Mouse (Mus musculus): Measurements from ENCODE around the gene Tmem171.

Tmem171 gene

DNA sequence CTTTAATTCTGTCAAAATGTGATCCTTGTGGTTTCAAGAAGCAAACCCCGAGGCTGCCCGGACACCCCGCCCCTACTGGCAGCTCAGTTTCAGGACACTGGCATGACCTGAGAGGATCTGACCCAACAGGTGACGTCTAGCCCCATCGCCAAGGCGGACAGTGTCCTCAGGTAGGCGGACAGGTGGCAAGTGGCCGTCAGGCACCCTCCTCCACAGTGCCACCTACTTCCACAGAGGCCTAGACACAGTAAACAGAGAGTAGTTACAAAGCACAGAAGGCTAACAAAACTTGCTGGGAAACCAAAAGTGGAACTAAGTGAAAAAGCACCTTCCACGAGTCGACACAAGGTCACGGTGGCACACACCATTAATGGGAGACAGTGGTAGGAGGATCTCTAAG, 1.3 kb downstream of the Tmem171 start:
- no peak for DNase-seq (ENCODE audit: low read depth, low spot score)

DNA sequence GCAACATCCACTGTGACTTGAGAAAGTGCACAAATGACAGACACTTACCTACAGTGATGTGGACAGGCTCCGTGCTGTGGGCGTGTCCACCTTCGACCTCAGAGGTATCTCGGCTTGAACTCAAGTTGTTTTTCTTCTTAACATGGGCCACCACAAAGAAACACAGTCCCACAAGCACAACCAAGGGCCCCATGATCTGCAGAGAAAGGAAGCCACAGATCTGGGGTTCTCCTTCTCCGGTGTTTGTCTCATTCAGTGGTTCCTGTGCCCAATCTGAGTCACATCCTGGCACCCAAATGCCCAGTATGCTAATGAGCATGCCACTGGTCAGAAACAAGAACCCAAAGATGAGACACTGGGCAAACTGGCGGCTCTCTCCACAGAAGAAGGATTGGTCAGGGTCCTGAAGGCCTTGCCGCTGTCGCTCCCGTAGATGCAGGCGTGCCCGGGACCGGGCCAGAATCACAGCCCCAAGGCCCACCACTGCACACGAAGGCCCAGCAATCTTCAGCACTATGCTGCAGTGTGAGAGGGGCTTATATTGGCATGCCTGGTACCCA, 2.6 kb downstream of the Tmem171 start:
- no peak for DNase-seq (ENCODE audit: low read depth, low spot score)

DNA sequence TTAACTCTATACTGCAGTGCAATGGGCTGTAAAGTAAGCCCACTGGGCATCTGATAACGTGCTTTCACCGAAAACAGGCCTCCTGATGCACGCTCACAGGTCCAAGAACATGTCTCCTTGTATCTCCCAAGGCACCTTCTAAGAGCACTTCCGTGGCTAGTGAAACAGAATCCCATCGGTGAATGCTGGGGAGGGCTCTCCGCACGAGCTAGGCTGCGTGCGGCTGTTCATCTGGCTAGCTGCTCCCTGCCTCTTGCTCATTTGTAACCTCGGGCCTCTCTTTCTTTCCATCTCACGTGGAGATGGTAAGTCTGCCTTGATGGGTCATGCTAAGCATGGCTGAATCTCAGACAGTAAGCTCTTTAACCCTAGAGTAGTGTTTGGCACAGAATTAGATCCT, 3.7 kb downstream of the Tmem171 start:
- DNase-seq (ENCODE audit: low read depth, low spot score): no peak

DNA sequence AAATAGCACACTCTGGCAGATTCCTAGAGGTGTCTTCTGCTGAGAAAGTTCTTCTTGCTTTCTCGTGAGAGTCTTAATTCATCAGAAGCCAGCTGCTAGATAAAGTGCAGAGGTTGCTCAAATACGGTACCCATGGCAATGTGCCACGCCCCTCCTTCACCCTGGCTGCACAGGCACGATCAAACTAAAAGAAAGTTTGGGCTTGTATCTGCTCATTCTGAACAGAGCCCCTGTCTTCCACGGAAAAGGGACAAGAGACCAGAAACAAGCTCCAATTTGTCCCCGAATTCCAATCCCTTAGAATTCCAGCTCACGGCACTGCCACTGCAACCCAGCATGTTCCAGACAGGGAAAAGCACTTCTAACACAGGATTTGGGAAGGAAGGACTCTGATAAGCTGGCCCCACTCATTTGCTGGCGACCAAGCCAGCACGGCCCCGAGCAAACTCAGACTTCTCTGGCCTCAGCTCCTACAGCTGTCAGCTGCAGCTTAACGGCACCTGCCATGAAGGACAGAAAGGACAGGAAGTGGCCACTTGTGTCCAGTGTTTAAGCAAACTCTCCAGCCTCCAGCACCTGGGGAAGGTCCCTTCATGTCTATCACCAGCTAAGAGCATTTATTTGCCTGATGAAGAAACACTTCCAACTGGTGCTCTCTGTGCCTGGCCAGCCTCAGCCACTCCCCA, 4.9 kb downstream of the Tmem171 start:
- DNase-seq (ENCODE audit: low read depth, low spot score): no peak

DNA sequence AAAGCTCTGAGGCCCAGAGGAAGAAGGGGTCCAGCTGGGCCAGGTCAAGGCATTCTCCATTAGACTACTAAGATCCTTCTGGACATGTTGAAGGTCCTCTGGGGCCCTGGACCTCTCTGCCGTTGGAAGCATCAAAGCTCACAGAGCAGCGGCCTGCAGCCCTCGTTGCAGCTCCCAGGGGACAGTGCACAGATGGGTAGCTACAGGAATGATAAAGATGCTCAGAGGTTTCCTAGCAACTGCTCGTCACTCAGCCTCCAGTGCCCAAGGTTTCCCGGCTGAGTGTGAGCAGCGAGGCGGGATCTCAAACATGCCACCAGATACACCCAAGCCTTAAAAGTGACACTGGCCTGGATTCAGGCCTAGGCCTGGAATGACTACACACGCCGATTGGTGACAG, 6.7 kb downstream of the Tmem171 start:
- DNase-seq (ENCODE audit: low read depth, low spot score): no peak

DNA sequence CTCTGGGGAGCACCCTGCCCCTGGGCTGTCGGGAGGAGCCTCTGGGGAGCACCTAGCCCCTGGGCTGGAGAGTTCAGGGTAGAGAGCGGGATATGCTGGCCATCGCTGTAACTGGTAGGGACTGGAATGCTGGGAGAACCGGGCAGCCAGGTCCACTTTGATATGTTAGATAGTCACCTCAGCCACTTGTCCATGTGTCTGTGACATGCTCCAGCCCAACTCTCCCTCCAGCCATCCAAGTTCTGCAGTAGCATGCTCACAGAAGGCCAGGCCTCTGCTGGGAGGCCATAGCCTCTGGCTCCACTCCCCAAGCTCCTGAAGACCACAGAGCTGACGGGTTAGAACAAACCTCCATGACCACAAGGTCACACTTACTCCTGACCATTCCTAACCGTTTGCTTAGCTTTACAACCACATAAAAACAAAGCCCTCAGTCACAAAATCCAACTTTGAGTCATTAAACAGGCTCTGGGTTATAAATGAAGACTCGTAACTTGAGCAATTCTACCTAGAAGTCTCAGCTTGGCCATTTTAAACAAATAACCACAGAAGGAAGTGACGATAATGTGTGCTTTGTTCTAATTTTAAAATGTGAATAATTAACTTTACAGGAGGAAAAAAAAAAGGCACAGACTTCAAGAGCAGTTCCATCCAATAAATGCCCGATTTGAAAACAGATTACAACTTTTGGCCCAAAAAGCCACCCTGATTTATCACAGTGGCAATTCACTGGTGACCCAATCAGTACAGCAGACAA, 10.3 kb downstream of the Tmem171 start:
- no peak for DNase-seq (ENCODE audit: low read depth, low spot score)

DNA sequence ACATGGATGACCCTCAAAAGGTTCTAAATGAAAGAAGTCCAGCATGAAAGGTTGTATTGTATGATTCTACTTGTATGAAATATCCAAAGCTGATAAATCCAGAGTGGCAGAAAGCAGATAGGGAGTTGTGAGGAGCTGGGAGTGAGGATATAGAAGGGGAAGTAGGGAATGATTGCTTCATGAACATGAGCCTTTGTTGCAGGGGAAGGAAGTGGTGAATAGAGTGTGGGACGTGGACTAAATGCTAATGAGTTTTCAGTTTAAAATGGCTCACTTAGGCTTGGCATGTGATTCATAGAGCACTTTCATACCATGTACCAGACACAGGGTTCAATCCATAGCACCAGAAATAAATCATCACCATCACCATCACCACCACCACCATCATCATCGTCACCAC, 11.2 kb downstream of the Tmem171 start:
- no peak for DNase-seq (ENCODE audit: low read depth, low spot score)

DNA sequence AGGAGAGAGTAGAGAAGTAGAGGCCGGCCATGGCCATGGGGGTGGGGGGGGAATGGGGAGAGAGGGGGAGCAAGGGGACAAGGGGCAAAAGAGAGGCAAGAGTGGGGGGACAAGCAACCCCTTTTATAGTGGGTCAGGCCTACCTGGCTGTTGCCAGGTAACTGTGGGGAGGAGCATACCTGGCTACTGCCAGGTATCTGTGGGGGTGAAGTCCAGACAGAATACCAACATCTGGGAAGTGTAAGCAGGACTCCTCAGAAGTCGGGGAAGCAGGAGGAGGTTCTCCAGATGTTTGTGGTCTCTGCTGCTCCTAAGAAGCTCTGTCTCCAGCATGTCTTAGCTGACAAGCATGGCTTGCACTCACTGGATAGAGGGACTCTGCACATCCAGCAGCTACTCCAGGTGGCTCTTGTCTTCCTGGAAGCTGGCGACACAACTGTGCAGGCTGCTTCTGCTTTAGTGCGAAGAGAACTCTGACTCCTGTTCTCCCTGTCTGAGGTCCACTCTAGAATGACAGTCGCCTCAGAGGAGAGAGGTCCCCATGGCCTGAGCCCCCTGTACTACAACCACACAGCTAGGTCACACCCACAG, 14.1 kb downstream of the Tmem171 start:
- no peak for DNase-seq (ENCODE audit: low read depth, low spot score)

DNA sequence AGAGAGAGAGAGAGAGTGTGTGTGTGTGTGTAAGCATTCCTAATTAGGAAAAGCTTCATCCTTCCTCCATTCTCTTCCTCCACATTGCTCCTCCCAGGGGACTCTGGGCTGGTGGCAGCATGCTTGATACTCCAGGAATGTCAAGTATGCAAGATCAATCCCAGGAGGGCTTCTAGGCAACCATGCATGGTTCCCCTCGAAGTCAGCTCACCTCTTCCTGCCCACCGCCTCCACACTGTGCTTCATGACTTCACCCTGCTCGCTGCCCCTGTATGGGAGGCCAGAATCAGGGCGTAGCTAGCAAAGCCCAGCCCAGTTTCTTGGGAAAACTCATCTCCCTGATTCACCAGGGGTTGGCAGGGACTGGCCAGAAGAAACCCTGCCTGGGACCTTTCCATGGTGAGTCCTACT, 15.0 kb downstream of the Tmem171 start:
- no peak for DNase-seq (ENCODE audit: low read depth, low spot score)

DNA sequence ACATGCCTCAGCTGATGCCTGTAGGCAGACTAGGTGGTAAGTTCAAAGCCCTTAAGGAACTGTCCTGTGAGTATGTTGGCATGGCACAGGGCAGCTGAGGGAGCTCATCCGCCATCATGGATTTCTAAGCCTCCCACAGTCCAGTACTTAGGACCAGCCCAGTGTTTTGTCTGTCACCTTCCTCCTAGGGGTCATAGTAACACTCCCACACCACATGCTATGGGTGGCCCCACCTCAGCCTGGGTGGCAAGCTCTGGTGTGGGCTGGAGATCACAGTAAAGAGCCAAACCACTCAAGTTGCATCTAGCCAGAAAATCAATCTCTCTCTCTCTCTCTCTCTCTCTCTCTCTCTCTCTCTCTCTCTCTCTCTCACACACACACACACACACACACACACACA, 15.4 kb downstream of the Tmem171 start:
- DNase-seq (ENCODE audit: low read depth, low spot score): no peak

DNA sequence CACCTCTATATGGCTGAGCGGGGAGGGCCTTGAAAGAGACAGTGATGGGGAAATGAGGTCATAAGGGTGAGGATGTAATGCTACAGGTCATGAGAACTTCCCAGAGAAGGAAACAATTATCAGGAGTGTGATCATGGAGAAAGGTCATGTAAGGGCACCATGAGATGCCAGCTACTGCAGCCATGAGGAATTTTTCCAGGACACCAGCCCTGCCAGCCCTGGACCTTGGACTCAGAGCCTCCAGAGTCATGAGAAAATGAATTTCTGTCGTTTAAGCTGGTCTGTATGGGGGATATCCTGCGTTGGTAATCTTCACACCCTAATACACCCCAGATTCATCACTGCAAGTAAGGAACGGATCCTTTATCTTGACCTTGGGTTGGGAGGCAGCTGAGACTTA, 20.7 kb downstream of the Tmem171 start:
- no peak for DNase-seq (ENCODE audit: low read depth, low spot score)

DNA sequence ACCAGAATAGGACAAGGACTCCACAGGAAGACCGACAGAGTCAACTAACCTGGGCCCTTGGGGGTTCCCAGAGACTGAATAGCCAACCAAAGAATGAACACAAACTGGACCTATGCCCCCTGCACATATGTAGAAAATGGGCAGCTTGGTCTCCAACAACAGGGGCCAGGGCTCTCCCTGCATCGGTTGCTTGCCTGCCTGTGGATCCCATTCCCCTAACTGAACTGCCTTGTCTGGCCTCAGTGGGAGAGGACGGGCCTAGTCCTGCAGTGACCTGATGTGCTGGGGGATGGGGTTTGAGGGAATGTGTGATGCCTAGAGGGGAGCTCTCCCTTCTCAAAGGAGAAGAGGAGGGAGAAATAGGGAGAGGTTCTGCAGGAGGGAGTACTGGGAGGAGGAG, 25.3 kb downstream of the Tmem171 start:
- DNase-seq (ENCODE audit: low read depth, low spot score): no peak

DNA sequence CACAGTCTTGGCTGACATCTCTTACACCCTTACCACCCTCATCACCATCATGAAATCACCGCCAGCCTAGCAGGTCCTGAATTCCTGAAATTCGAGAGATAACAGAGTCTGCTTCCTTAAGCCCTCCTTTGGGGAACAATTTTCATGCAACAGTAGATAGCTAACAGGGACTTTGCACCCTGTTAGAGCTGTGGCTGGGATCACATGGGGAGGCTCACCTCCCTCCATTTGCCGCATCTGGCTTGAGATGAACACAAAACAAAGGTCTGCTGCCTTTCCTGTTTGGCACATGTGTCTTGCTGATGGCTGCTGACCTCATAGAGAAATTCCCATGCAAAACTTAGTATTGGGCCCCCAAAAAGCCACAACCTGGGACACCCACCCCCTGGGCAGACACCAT, 27.3 kb downstream of the Tmem171 start:
- DNase-seq (ENCODE audit: low read depth, low spot score): no peak

DNA sequence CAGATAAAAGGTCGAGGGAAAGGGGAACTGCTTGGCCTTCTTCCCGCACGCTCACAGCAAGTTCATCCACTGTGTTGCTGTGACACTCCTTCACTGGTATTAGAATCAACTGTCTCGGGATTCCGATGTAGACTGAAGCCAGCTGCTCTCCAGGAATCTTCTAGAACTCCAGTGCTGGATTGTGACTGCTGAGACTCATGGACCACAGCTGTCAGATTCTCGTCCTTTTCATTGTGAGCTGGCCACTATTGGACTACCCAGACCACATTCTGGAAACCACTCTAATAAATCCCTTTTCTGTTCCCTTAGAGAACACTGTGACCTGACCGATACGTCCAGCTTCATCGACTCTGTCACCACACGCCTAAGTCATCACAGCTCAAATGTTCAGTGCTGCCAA, 29.4 kb downstream of the Tmem171 start:
- DNase-seq (ENCODE audit: low read depth, low spot score): no peak

DNA sequence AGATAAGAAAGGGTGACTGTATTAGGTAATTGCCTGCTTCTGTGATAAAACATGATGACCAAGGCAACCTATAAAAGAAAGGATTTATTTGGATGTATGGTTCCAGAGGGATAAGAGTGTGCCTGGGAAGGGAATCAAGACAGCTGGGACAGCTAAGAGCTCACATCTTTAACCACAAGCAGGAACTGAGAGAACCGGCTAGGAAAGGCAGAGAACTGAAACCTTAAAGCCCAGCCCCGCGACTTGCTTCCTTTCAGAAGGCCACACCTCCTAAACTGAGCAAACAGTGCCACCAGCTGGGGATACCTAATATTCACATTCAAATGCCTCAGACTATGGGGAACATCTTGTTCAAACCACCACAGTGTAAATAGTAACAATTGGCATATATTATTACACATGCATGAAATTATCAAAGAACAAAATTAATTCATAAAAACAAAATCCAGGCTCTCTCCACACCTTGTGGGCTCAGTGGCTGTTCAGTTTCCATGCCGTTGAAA, 32.4 kb downstream of the Tmem171 start:
- no peak for DNase-seq (ENCODE audit: low read depth, low spot score)

DNA sequence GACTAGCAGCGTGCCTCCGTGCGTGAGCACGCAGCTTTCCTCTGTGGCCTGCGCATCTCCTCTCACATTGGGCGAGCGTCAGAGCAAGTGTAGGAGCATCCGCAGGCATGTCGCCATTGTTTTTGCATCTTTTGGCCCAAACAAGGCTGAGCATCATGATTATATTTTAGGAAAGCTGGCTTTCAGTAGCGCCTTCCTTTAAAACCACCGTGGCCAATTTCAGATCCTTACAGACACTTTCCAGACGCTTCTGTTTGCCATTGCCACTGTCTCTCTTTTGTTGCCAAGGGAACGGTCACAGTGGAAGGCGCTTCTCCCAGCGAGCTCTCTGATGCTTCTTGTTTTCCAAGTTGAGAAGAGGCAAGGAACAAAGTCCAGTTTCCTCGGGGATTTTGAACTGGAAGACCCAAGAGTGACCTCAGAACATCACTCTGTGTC, 38.6 kb downstream of the Tmem171 start:
- DNase-seq (ENCODE audit: low read depth, low spot score): no peak

DNA sequence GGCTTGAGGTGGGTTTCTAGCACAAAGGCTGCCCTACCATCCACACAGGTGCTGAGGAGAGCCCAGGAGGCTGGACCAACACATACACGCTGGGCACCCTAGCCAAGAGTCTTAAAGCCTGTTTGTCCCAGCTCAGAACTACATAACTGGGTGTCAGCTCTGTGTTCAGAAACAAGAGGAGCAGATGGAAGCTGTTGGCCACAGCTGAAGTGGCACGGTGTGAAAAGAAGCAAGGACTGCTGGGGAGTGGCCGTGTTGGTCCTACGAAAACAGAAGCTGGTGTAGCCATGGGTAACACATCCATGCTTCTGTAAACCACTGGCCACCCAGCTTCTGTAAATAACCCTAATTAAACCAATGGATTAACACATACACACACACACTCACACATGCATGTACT, 39.3 kb downstream of the Tmem171 start:
- no peak for DNase-seq (ENCODE audit: low read depth, low spot score)

DNA sequence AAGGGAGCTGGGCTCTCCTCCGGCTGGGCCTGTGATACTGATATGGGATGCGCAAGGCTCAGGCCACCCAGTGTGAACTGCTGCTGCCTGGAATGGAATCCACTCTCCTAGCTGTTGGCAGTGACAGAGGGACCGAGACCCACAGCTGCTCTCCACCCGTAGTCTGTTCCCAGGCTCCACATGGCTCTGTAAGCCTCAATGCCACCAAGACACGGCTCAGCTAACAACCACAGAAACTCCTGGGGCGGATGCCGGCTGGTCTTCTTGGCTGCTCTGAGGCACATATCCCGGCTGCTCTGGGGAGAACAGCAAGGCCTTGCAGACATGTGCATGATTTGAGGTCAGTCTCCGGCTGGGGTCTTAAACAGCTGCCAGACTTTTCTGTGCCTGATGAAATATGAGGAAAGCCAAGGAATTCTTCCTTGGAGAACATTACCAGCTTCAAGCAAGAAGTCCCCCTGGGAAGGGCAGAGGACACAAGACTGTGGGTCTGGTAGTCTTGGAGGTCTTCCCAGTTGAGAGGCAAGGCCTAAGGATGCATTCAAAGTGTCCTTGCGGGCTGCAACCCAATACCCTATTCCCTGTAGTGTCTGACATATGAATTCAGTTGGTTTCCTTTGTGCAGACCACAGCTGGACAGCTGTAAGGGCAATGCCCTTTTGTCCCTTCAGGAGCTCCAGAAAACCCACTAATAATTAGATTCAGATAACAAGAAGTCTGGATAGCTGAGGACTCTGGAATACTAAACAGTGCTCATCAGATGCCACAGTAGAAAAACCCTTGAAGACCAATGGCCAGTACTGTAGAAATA, 40.3 kb downstream of the Tmem171 start:
- no peak for DNase-seq (ENCODE audit: low read depth, low spot score)

DNA sequence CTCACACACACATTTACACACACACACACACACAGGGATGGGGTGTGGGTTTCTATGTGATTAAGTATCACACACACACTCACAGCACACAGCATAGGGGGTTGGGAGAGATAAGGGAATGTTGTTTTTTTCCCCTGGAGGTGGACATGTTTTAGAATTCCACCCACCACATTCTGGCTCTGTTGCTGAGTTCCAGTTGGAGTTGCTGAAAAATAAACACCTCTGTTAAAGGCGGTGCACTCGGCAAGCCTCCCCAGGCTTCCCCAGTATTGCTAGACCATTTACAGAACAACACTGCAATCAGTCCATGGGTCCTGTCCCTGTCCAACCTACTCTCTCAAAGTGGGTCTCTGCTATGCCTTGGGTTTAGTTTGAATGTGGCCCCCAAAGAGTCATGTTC, 42.4 kb downstream of the Tmem171 start:
- no peak for DNase-seq (ENCODE audit: low read depth, low spot score)

DNA sequence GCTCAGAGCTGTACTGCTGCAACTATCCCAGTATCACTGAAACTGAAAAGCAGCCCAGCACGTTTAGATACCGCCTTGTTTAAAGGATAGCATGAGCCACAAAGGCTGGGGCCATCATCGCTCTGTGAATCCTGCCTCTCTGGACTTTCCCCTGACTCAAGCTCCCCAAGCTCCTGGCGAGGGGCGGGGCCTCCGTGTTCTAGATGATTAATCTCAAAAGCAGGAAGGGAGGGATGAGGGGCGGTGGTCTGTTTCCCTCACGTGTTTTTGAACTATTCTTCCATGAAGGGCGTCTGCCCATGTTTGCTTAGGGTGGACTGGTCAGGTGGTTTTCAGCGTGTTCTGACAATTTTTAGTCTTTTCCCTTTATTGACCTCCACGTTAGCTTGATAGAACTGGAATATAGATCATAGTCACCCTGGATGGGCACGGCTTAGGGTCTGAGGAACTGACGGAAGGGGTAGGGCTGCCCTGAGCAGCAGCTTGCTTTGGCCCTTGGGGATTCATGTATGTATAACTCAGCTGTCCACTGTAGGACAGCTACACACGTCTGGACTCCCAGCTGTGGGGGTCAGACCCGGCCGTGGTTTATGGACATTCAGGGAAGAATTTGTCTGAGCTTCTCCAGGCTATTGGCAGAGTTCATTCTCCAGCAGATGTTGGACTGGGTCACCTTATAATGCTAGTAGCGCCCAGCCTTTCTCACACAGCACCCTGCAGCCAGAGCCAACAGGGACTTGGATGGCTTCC, 43.2 kb downstream of the Tmem171 start:
- DNase-seq (ENCODE audit: low read depth, low spot score): no peak

Measured in embryo, embryonic 11.5 days (tissue).